Mouse (Mus musculus) liver, adult 2 months (tissue): ENCODE measurements around the gene Tsfm.

Source experiments
- CTCF ChIP-seq: fragments of 200-500 bp; IDR thresholded peaks from 2 replicates; pipeline ENCODE4 v1.5.1; 2011; ENCODE audit warnings: low read depth, low read length, control low read depth
- POLR2A ChIP-seq: fragments of 200-500 bp; IDR thresholded peaks from 2 replicates; pipeline ENCODE4 v1.6.1; 2011; ENCODE audit warnings: low read length, control low read depth; ENCODE audit not compliant: insufficient read depth; ENCODE audit errors: extremely low read depth

GRCm38 (mm10) chr10:126986541-126986961, 44.1 kb downstream of the Tsfm start:
- TF ChIP-seq CTCF (no peak), POLR2A (no peak)
